Mouse (Mus musculus): Measurements from ENCODE around the gene Wdr34. TPM values are rescaled to one million over a fixed set of nuclear protein-coding genes. Genes with fewer than 3 reads are reported as not detected.

The Wdr34 gene
- polyA plus RNA-seq, 1 experiment from 2014 or later = 42.3 TPM

- Histone ChIP-seq H3K9ac (peak overlapping the region; percentile 36), H3K4me2 (peak overlapping the region; percentile 66), H3K36me3 (replicated peaks) (peaks cover 11% of the 10 kb centered on the region; the same call in 1 of the 2 replicates), H3K9me3 (no peaks in the 10 kb centered on the region), H3K27ac (peak overlapping the region; percentile 42), H3K27me3 (no peaks in the 10 kb centered on the region), H3K4me1 (peaks cover 11% of the 10 kb centered on the region), H3K4me3 (replicated peaks) (peak overlapping the region; percentile 47)
- no peak for ATAC-seq (ENCODE audit: low FRiP score)
- 24% methylated on average over 10 of the region's 10 CpGs for WGBS
These were observed 29.6 kb upstream of the Wdr34 start for GRCm38 (mm10) chr2:30078349-30078712.

GRCm38 (mm10) chr2:30077502-30078348, 29.0 kb upstream of the Wdr34 start, which contains the start of gene Pkn3:
Gene Pkn3 (plus strand): TSS chr2:30077684.
- Histone ChIP-seq H3K4me2 (peak within 1 kb of the TSS; percentile 66), H3K27ac (peak within 1 kb of the TSS; percentile 42), H3K9ac (peak within 1 kb of the TSS; percentile 60), H3K9me3 (no peaks in the 10 kb centered on the region), H3K4me3 (replicated peaks) (peak within 1 kb of the TSS; percentile 47), H3K4me1 (peaks cover 11% of the 10 kb centered on the region), H3K36me3 (replicated peaks) (peaks cover 17% of the 10 kb centered on the region), H3K27me3 (no peaks in the 10 kb centered on the region)
- under 1% methylated on average over 53 of the region's 53 CpGs for WGBS
- ATAC-seq (ENCODE audit: low FRiP score) = peak; percentile 69

- Histone ChIP-seq H3K4me2 (peak overlapping the region; percentile 66), H3K4me3 (replicated peaks) (no peak overlapping the region), H3K9me3 (no peaks in the 10 kb centered on the region), H3K4me1 (peaks cover 11% of the 10 kb centered on the region), H3K36me3 (replicated peaks) (peaks cover 23% of the 10 kb centered on the region), H3K27ac (0 out of 2 replicates have a peak overlapping the region, but pooled peaks have one; percentile 10), H3K27me3 (no peaks in the 10 kb centered on the region), H3K9ac (peak overlapping the region; percentile 60; the same call in 1 of the 2 replicates)
- ATAC-seq (ENCODE audit: low FRiP score) = peak; percentile 37
- 67% methylated on average over 6 of the region's 6 CpGs for WGBS
These were observed 28.3 kb upstream of the Wdr34 start for GRCm38 (mm10) chr2:30076959-30077358.

GRCm38 (mm10) chr2:30076439-30076838, 27.8 kb upstream of the Wdr34 start:
- Histone ChIP-seq H3K27ac (no peak overlapping the region), H3K4me1 (peaks cover 11% of the 10 kb centered on the region), H3K9ac (no peak overlapping the region), H3K4me3 (replicated peaks) (no peak overlapping the region), H3K9me3 (no peaks in the 10 kb centered on the region), H3K36me3 (replicated peaks) (peaks cover 26% of the 10 kb centered on the region), H3K27me3 (no peaks in the 10 kb centered on the region), H3K4me2 (no peak overlapping the region)
- no peak for ATAC-seq (ENCODE audit: low FRiP score)
- WGBS = 90% methylated on average over 9 of the region's 9 CpGs

- Histone ChIP-seq H3K27ac (no peak overlapping the region), H3K36me3 (replicated peaks) (peaks cover 24% of the 10 kb centered on the region), H3K27me3 (no peaks in the 10 kb centered on the region), H3K4me1 (peaks cover 11% of the 10 kb centered on the region), H3K4me3 (replicated peaks) (no peak overlapping the region), H3K9me3 (no peaks in the 10 kb centered on the region), H3K9ac (no peak overlapping the region), H3K4me2 (no peak overlapping the region)
- no peak for ATAC-seq (ENCODE audit: low FRiP score)
- WGBS = 92% methylated on average over 3 of the region's 3 CpGs
These were observed 26.9 kb upstream of the Wdr34 start for GRCm38 (mm10) chr2:30075625-30076024.

- Histone ChIP-seq H3K9me3 (no peaks in the 10 kb centered on the region), H3K4me2 (no peak overlapping the region), H3K27me3 (no peaks in the 10 kb centered on the region), H3K27ac (no peak overlapping the region), H3K4me3 (replicated peaks) (no peak overlapping the region), H3K36me3 (replicated peaks) (peaks cover 47% of the 10 kb centered on the region), H3K9ac (no peak overlapping the region), H3K4me1 (peaks cover 10% of the 10 kb centered on the region)
- no peak for ATAC-seq (ENCODE audit: low FRiP score)
- WGBS = 67% methylated on average over 3 of the region's 3 CpGs
These were observed 24.6 kb upstream of the Wdr34 start for GRCm38 (mm10) chr2:30073285-30073684.

GRCm38 (mm10) chr2:30072875-30073274, 24.2 kb upstream of the Wdr34 start:
- Histone ChIP-seq H3K36me3 (replicated peaks) (peaks cover 51% of the 10 kb centered on the region), H3K27me3 (no peaks in the 10 kb centered on the region), H3K9me3 (no peaks in the 10 kb centered on the region), H3K9ac (no peak overlapping the region), H3K4me1 (peaks cover 10% of the 10 kb centered on the region), H3K27ac (no peak overlapping the region), H3K4me3 (replicated peaks) (no peak overlapping the region), H3K4me2 (no peak overlapping the region)
- ATAC-seq (ENCODE audit: low FRiP score) = no peak
- WGBS = 68% methylated on average over 7 of the region's 7 CpGs

GRCm38 (mm10) chr2:30067962-30068361, 19.3 kb upstream of the Wdr34 start:
- no peaks in the 10 kb centered on the region for H3K27me3 ChIP-seq
- H3K4me1 ChIP-seq = peaks cover 35% of the 10 kb centered on the region
- peak overlapping the region; percentile 100 for H3K9ac ChIP-seq
- H3K36me3 ChIP-seq (replicated peaks) = peaks cover 40% of the 10 kb centered on the region
- WGBS = 18% methylated on average over 7 of the region's 7 CpGs
- peak overlapping the region; percentile 80 for H3K4me2 ChIP-seq
- no peaks in the 10 kb centered on the region for H3K9me3 ChIP-seq
- H3K27ac ChIP-seq = peak overlapping the region; percentile 100; the same call in 1 of the 2 replicates
- peak overlapping the region; percentile 98 for H3K4me3 ChIP-seq (replicated peaks)
- ATAC-seq (ENCODE audit: low FRiP score) = no peak

- H3K4me1 ChIP-seq = peaks cover 42% of the 10 kb centered on the region
- H3K4me3 ChIP-seq (replicated peaks) = peak overlapping the region; percentile 98
- no peaks in the 10 kb centered on the region for H3K27me3 ChIP-seq
- no peaks in the 10 kb centered on the region for H3K9me3 ChIP-seq
- peak; percentile 37 for ATAC-seq (ENCODE audit: low FRiP score)
- H3K4me2 ChIP-seq = peak overlapping the region; percentile 80
- H3K27ac ChIP-seq = peak overlapping the region; percentile 100
- peak overlapping the region; percentile 100 for H3K9ac ChIP-seq
- H3K36me3 ChIP-seq (replicated peaks) = peaks cover 33% of the 10 kb centered on the region
- WGBS = under 1% methylated on average over 46 of the region's 69 CpGs
These were observed 18.6 kb upstream of the Wdr34 start for GRCm38 (mm10) chr2:30067031-30067888.

GRCm38 (mm10) chr2:30066046-30066901, 17.6 kb upstream of the Wdr34 start:
- Histone ChIP-seq H3K4me2 (peak overlapping the region; percentile 80), H3K4me1 (peaks cover 51% of the 10 kb centered on the region), H3K9ac (peak overlapping the region; percentile 100), H3K27ac (peak overlapping the region; percentile 100), H3K9me3 (no peaks in the 10 kb centered on the region), H3K36me3 (replicated peaks) (peaks cover 28% of the 10 kb centered on the region), H3K4me3 (replicated peaks) (peak overlapping the region; percentile 98), H3K27me3 (no peaks in the 10 kb centered on the region)
- under 1% methylated on average over 80 of the region's 101 CpGs for WGBS
- peak; percentile 93 for ATAC-seq (ENCODE audit: low FRiP score)

- peaks cover 53% of the 10 kb centered on the region for H3K4me1 ChIP-seq
- peaks cover 13% of the 10 kb centered on the region for H3K36me3 ChIP-seq (replicated peaks)
- peak overlapping the region; percentile 57 for H3K4me3 ChIP-seq (replicated peaks)
- H3K27me3 ChIP-seq = no peaks in the 10 kb centered on the region
- H3K27ac ChIP-seq = no peak overlapping the region
- no peak for ATAC-seq (ENCODE audit: low FRiP score)
- no peaks in the 10 kb centered on the region for H3K9me3 ChIP-seq
- H3K9ac ChIP-seq = peak overlapping the region; percentile 68
- H3K4me2 ChIP-seq = peak overlapping the region; percentile 87
- 51% methylated on average over 3 of the region's 3 CpGs for WGBS
These were observed 15.6 kb upstream of the Wdr34 start for GRCm38 (mm10) chr2:30064298-30064697.

Measured in forebrain, embryonic 12.5 days (tissue).